ENCODE assay signal across 9 mouse cellular contexts in genomic region chr1:34841709-34842388, GRCm38 (mm10). TPM values are rescaled to one million over a fixed set of nuclear protein-coding genes. Genes with fewer than 3 reads are reported as not detected.
DNase-seq lines count a peak whose midpoint lies in the region; ATAC-seq and TF ChIP-seq lines count a peak whose summit lies in the region.
"Had no signal": no experiment of that assay in that cellular context is flagged by ENCODE, and none has a peak within 500 bp of the region (broad histone marks: within the 10 kb centered on the region; RNA-seq: fewer than 3 reads in every experiment).

No protein-coding gene starts in this region.

- H3K9ac ChIP-seq in heart, embryonic 14.5 days (ENCODE audit: low read length), result peak overlapping the region; percentile 94
- peak overlapping the region; percentile 93 for H3K9ac ChIP-seq in hindbrain, embryonic 12.5 days
- peak overlapping the region; percentile 95 for H3K9ac ChIP-seq in midbrain, embryonic 15.5 days

- no peaks in the 10 kb centered on the region for H3K27me3 ChIP-seq in heart, embryonic 14.5 days (ENCODE audit: control insufficient read depth, insufficient read depth, low read length)
- H3K27me3 ChIP-seq in hindbrain, embryonic 12.5 days, result no peaks in the 10 kb centered on the region
- H3K27me3 ChIP-seq in midbrain, embryonic 15.5 days (replicated peaks), result no peaks in the 10 kb centered on the region
- H3K27me3 ChIP-seq: Patski had no signal

- no peaks in the 10 kb centered on the region for H3K9me3 ChIP-seq in heart, embryonic 14.5 days (ENCODE audit: control insufficient read depth, low read length)
- no peaks in the 10 kb centered on the region for H3K9me3 ChIP-seq in hindbrain, embryonic 12.5 days (replicated peaks)
- H3K9me3 ChIP-seq in midbrain, embryonic 15.5 days, result no peaks in the 10 kb centered on the region

- 0 out of 2 replicates have a peak, but pooled peaks cover under 1% of the 10 kb centered on the region for H3K36me3 ChIP-seq in heart, embryonic 14.5 days (ENCODE audit: control insufficient read depth, insufficient read depth, low read length)
- no peaks in the 10 kb centered on the region for H3K36me3 ChIP-seq in hindbrain, embryonic 12.5 days
- H3K36me3 ChIP-seq in midbrain, embryonic 15.5 days (replicated peaks), result no peaks in the 10 kb centered on the region

- under 1% methylated on average over 12 of the region's 12 CpGs for WGBS in heart, embryonic 14.5 days
- WGBS in bone marrow, adult 2 months, result 2% methylated on average over 12 of the region's 12 CpGs
- WGBS in hindbrain, embryonic 12.5 days, result 3% methylated on average over 12 of the region's 12 CpGs
- WGBS in midbrain, embryonic 15.5 days, result 1% methylated on average over 12 of the region's 12 CpGs

- ATAC-seq in heart, embryonic 14.5 days (ENCODE audit: insufficient number of reproducible peaks, insufficient read depth, low FRiP score, low read depth), result no peak
- ATAC-seq in hindbrain, embryonic 12.5 days (ENCODE audit: low FRiP score), result peak; percentile 3; the same call in 1 of the 2 replicates
- ATAC-seq in midbrain, embryonic 15.5 days (replicated peaks), result peak; percentile 0; the same call in 1 of the 2 replicates

- DNase-seq in heart, adult 11 months, result no peak
- no peak for DNase-seq in right cerebral cortex, postnatal 10 days (ENCODE audit: low spot score in 2 of 2)
- DNase-seq in left cerebral cortex, postnatal 10 days (ENCODE audit: extremely low spot score in 1 of 2, low spot score in 2 of 2), result no peak
- DNase-seq in left cerebral cortex, adult 8-10 months (ENCODE audit: low spot score in 2 of 2), result no peak

- peak overlapping the region; percentile 95 to 96 for H3K27ac ChIP-seq in heart, embryonic 14.5 days (replicated peaks in 1 of 2; ENCODE audit: control insufficient read depth in 1 of 2, insufficient read depth in 1 of 2, low read depth in 2 of 2, low read length in 2 of 2)
- H3K27ac ChIP-seq in bone marrow, adult 2 months (ENCODE audit: control insufficient read depth, insufficient read depth, low read depth, low read length, poor library complexity), result no peak overlapping the region; the same call in 1 of the 2 replicates
- peak overlapping the region; percentile 96 for H3K27ac ChIP-seq in hindbrain, embryonic 12.5 days
- H3K27ac ChIP-seq in midbrain, embryonic 15.5 days, result peak overlapping the region; percentile 99

- no peak for TF ChIP-seq CTCF in bone marrow, adult 2 months (IDR thresholded peaks at IDR 0.05; ENCODE audit: control insufficient read depth, insufficient read depth, low read length)

- H3K4me2 ChIP-seq in heart, embryonic 14.5 days (ENCODE audit: low read length), result peak overlapping the region; percentile 93
- peak overlapping the region; percentile 96 for H3K4me2 ChIP-seq in hindbrain, embryonic 12.5 days (replicated peaks)
- H3K4me2 ChIP-seq in midbrain, embryonic 15.5 days, result peak overlapping the region; percentile 87

- H3K4me1 ChIP-seq in heart, embryonic 14.5 days (ENCODE audit: control insufficient read depth in 2 of 2, insufficient read depth in 2 of 2, low read length in 2 of 2), result peaks cover 11 to 42% of the 10 kb centered on the region in 2 experiments
- H3K4me1 ChIP-seq in bone marrow, adult 2 months (ENCODE audit: control insufficient read depth, insufficient read depth, low read length), result peaks cover 8% of the 10 kb centered on the region
- H3K4me1 ChIP-seq in hindbrain, embryonic 12.5 days, result peaks cover 32% of the 10 kb centered on the region
- peaks cover 46% of the 10 kb centered on the region for H3K4me1 ChIP-seq in midbrain, embryonic 15.5 days

- no peak for TF ChIP-seq POLR2A in bone marrow, adult 2 months (IDR thresholded peaks at IDR 0.05; ENCODE audit: borderline replicate concordance, control insufficient read depth, low read depth, low read length)

- intact Hi-C loops in left cerebral cortex, postnatal 10 days (cut with DNase I), result no loop called here

- H3K4me3 ChIP-seq in heart, embryonic 14.5 days (ENCODE audit: control insufficient read depth in 1 of 2, insufficient read depth in 1 of 2, low read depth in 1 of 2, low read length in 2 of 2), result peak overlapping the region; percentile 79 to 98
- H3K4me3 ChIP-seq in bone marrow, adult 2 months (replicated peaks; ENCODE audit: control insufficient read depth, low read depth, low read length), result peak overlapping the region; percentile 90
- peak overlapping the region; percentile 78 for H3K4me3 ChIP-seq in hindbrain, embryonic 12.5 days
- H3K4me3 ChIP-seq in midbrain, embryonic 15.5 days, result peak overlapping the region; percentile 85

RNA-seq across cellular contexts. Expression of gene Fam168b, which starts 1.0 kb away (rescaled TPM):
- 36.1 and 36.9 TPM in 2 replicates for polyA plus RNA-seq in heart, embryonic 14.5 days (2014; fragmentation: Nextera tagmentation; extraction: Ambion mirVana)
- 22.2 and 28.7 TPM in 2 replicates for polyA plus RNA-seq in bone marrow, adult 2 months (2011; ENCODE audit: insufficient read depth, insufficient read length, low replicate concordance, missing spikeins)
- 170 TPM in 2 replicates for polyA plus RNA-seq in hindbrain, embryonic 12.5 days (2016; fragmentation: Nextera tagmentation; extraction: Ambion mirVana)
- 161 and 164 TPM in 2 replicates for polyA plus RNA-seq in midbrain, embryonic 15.5 days (2015; fragmentation: Nextera tagmentation; extraction: Ambion mirVana)
- total RNA-seq in left cerebral cortex, postnatal 10 days (2021), result 100 to 1,000 TPM; 227 to 237 TPM
- 100 to 1,000 TPM; 214 to 227 (median 221) TPM for total RNA-seq in left cerebral cortex, adult 8-10 months (2022)

RNA-seq across cellular contexts. Expression of gene Plekhb2, which starts 7.9 kb away (rescaled TPM):
- 57.9 and 61.8 TPM in 2 replicates for polyA plus RNA-seq in heart, embryonic 14.5 days (2014; fragmentation: Nextera tagmentation; extraction: Ambion mirVana)
- 57.1 and 61.9 TPM in 2 replicates for polyA plus RNA-seq in bone marrow, adult 2 months (2011; ENCODE audit: insufficient read depth, insufficient read length, low replicate concordance, missing spikeins)
- 50.8 and 59.8 TPM in 2 replicates for polyA plus RNA-seq in hindbrain, embryonic 12.5 days (2016; fragmentation: Nextera tagmentation; extraction: Ambion mirVana)
- polyA plus RNA-seq in midbrain, embryonic 15.5 days (2015; fragmentation: Nextera tagmentation; extraction: Ambion mirVana), result 69.1 and 72.6 TPM in 2 replicates
- total RNA-seq in left cerebral cortex, postnatal 10 days (2021), result 100 to 1,000 TPM; 224 to 237 TPM
- 100 to 1,000 TPM; 238 to 279 (median 267) TPM for total RNA-seq in left cerebral cortex, adult 8-10 months (2022)
